Mouse (Mus musculus): Measurements from ENCODE around the gene Prr7. TPM values are rescaled to one million over a fixed set of nuclear protein-coding genes. Genes with fewer than 3 reads are reported as not detected.

The Prr7 gene
- polyA plus RNA-seq, 3 experiments from 2014 or later = 0.26 TPM; not detected in 2

GRCm38 (mm10) chr13:55449205-55449604, 14.9 kb upstream of the Prr7 start:
- no peak for ATAC-seq

GRCm38 (mm10) chr13:55449679-55450441, 14.2 kb upstream of the Prr7 start:
- ATAC-seq = peak; percentile 5

- ATAC-seq = no peak
Observed at GRCm38 (mm10) chr13:55450511-55450980, 13.5 kb upstream of the Prr7 start.

GRCm38 (mm10) chr13:55451296-55451695, 12.8 kb upstream of the Prr7 start:
- no peak for ATAC-seq

- no peak for ATAC-seq
Observed at GRCm38 (mm10) chr13:55451785-55452549, 12.1 kb upstream of the Prr7 start.

- ATAC-seq = no peak
Observed at GRCm38 (mm10) chr13:55462965-55463364, 1.1 kb upstream of the Prr7 start.

- peak; percentile 11 for ATAC-seq
Observed at GRCm38 (mm10) chr13:55463399-55464026, 554 bp upstream of the Prr7 start.

GRCm38 (mm10) chr13:55465184-55465583, 1.1 kb downstream of the Prr7 start:
- no peak for ATAC-seq

GRCm38 (mm10) chr13:55465830-55466440, 1.9 kb downstream of the Prr7 start:
- ATAC-seq = no peak

GRCm38 (mm10) chr13:55468851-55469560, 4.9 kb downstream of the Prr7 start:
- no peak for ATAC-seq

GRCm38 (mm10) chr13:55470372-55470771, 6.3 kb downstream of the Prr7 start:
- no peak for ATAC-seq

- peak; percentile 67 for ATAC-seq
Observed at GRCm38 (mm10) chr13:55471156-55471818, 7.2 kb downstream of the Prr7 start.

- ATAC-seq = peak; percentile 6
Observed at GRCm38 (mm10) chr13:55471819-55472131, 7.7 kb downstream of the Prr7 start.

GRCm38 (mm10) chr13:55472132-55473022, 8.3 kb downstream of the Prr7 start:
- peak; percentile 32 for ATAC-seq

GRCm38 (mm10) chr13:55473076-55473831, 9.2 kb downstream of the Prr7 start:
- ATAC-seq = no peak

GRCm38 (mm10) chr13:55473961-55474360, 9.9 kb downstream of the Prr7 start:
- no peak for ATAC-seq

GRCm38 (mm10) chr13:55474621-55475069, 10.6 kb downstream of the Prr7 start:
- no peak for ATAC-seq

- ATAC-seq = no peak
Observed at GRCm38 (mm10) chr13:55475750-55476149, 11.7 kb downstream of the Prr7 start.

GRCm38 (mm10) chr13:55476256-55476655, 12.2 kb downstream of the Prr7 start:
- ATAC-seq = no peak

- no peak for ATAC-seq
Observed at GRCm38 (mm10) chr13:55477492-55477891, 13.4 kb downstream of the Prr7 start.
